Mouse (Mus musculus) cerebellum, adult (tissue): ENCODE data around the gene Tomm40l.

Experiments used
- ATAC-seq: cut with Nextera tagmentation; 2 replicates; pipeline ENCODE4 v1.9.2; 2017; ENCODE audit warnings: mild to moderate bottlenecking, moderate library complexity, mixed read lengths; ENCODE audit not compliant: insufficient number of reproducible peaks, low FRiP score, low TSS enrichment

The Tomm40l gene

GRCm38 (mm10) chr1:171222238-171223155, at the start of gene Tomm40l:
Tomm40l (minus strand) TSS chr1:171222514.
- ATAC-seq = peak; percentile 97

GRCm38 (mm10) chr1:171272086-171272485, 49.8 kb upstream of the Tomm40l start:
- no peak for ATAC-seq

GRCm38 (mm10) chr1:171271622-171272021, 49.3 kb upstream of the Tomm40l start:
- ATAC-seq = no peak

- ATAC-seq = no peak
Measured at GRCm38 (mm10) chr1:171271196-171271595, 48.9 kb upstream of the Tomm40l start.

- ATAC-seq = peak; percentile 53; the same call in 1 of the 2 replicates
Measured at GRCm38 (mm10) chr1:171270573-171270900, 48.2 kb upstream of the Tomm40l start.

- peak; percentile 96 for ATAC-seq
Measured at GRCm38 (mm10) chr1:171269848-171270572, 47.7 kb upstream of the Tomm40l start, which contains the start of gene B4galt3. B4galt3 (plus strand) TSS chr1:171270328.

- no peak for ATAC-seq
Measured at GRCm38 (mm10) chr1:171268341-171268740, 46.0 kb upstream of the Tomm40l start.

- ATAC-seq = no peak
Measured at GRCm38 (mm10) chr1:171265971-171266744, 43.8 kb upstream of the Tomm40l start.

GRCm38 (mm10) chr1:171263666-171264461, 41.5 kb upstream of the Tomm40l start:
- ATAC-seq = no peak

GRCm38 (mm10) chr1:171263185-171263611, 40.9 kb upstream of the Tomm40l start:
- ATAC-seq = no peak

- ATAC-seq = peak; percentile 53; the same call in 1 of the 2 replicates
Measured at GRCm38 (mm10) chr1:171262594-171263130, 40.3 kb upstream of the Tomm40l start.

- ATAC-seq = no peak
Measured at GRCm38 (mm10) chr1:171260316-171260715, 38.0 kb upstream of the Tomm40l start.

- ATAC-seq = no peak
Measured at GRCm38 (mm10) chr1:171258921-171259320, 36.6 kb upstream of the Tomm40l start.

GRCm38 (mm10) chr1:171257781-171258180, 35.5 kb upstream of the Tomm40l start:
- no peak for ATAC-seq

GRCm38 (mm10) chr1:171256937-171257548, 34.7 kb upstream of the Tomm40l start:
- ATAC-seq = peak; percentile 46; the same call in 1 of the 2 replicates

GRCm38 (mm10) chr1:171256095-171256818, 33.9 kb upstream of the Tomm40l start:
- ATAC-seq = no peak

- no peak for ATAC-seq
Measured at GRCm38 (mm10) chr1:171252415-171252814, 30.1 kb upstream of the Tomm40l start.

- ATAC-seq = no peak
Measured at GRCm38 (mm10) chr1:171251594-171252324, 29.4 kb upstream of the Tomm40l start.
